Mouse (Mus musculus) adrenal gland, postnatal 14 days (tissue): ENCODE measurements at regions not wholly inside any gene's neighbourhood (a gene's known extent, or its start where the extent isn't known, plus 50 kb on each side); places are given as distances from the start of the nearest gene placed in this dataset.
A peak's percentile ranks its signal among the peaks of the same experiment; 100 is the strongest.

Experiments used
- DNase-seq: peaks from one replicate; pipeline ENCODE4 v3.0.0; 2021; ENCODE audit warnings: mixed read lengths

DNA sequence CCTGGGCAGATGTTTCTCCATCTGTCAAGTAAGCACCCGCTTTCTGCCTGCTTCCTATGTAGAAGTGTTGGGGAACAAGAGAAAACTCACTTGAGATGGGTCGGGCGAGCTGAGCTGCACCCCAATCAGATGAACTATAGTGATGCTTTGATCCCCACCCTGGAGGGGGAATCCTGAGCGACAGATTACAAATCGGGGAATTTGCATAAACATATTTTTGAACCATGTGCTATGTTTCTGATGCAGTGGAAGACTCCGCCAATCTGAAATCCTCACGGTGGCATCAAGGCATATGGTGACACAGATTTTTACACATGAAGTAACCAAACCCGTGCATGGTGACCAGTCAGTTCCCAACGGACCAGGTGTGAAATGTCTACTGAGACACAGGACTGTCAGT lies 231.4 kb upstream of the Chd6 start:
- no peak for DNase-seq

- no peak for DNase-seq
These were observed 230.6 kb upstream of the Chd6 start for GRCm38 (mm10) chr2:161339327-161340001.

DNA sequence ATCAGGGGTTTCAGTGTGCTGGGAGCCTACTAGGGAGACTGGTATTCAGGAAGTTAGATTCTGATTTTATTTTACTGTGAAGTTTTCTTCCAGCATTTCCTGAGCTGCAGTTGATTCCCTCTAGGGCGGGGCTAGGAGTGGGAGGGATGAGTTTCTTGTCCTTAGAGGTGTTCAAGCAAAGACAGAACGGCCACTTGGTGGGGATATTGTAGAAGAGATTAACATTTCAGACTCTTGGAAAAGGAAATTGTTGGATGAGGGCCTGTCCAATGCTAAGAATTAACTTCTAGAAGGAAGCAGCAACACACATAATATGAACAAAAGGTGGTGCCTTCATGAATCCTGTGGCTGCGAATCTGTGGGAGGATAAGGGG lies 230.1 kb upstream of the Chd6 start:
- no peak for DNase-seq

DNA sequence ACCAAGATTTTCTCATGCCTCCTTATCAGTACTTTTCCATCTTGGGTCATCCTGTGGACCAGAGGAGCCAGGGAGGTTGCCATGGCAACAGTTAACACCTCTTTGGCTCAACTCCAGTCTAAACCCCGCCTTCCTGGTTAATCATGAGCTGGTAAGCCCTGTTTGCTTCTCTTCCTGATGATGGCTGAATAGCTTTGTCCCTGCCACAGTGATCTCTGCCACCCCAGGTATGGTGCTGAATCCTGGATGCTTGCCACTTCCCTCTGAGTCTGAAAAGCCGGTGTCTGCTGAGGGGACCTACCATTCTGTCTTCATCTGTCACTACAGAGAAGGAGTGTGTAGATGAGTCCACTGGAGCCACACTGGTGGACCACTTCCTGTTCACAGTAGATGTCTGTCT lies 223.8 kb upstream of the Chd6 start:
- DNase-seq: no peak

DNA sequence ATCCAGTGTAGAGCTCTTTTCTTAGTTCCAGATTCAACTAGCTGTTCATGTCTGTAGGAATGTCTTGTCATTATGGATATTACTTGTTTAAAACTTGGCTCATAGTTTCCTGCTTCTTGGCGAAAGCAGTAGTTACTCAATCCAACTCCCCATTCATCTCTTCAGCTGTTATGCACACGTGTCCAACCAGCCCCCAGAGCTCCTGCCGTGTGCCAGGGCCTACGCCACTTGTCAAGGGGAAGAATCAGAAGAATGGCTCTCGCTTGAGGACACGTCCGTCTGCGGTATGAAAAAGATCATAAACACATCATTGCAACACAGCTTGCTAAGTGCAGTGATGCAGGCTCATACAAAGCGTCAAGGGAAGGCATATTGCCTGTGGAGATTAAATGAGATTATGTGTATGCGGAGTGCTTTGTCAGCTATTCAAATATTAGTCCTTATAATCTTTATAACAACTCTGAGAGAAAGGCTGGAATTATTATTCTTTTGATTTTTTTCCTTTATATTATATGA lies 223.0 kb upstream of the Chd6 start:
- DNase-seq: no peak

DNA sequence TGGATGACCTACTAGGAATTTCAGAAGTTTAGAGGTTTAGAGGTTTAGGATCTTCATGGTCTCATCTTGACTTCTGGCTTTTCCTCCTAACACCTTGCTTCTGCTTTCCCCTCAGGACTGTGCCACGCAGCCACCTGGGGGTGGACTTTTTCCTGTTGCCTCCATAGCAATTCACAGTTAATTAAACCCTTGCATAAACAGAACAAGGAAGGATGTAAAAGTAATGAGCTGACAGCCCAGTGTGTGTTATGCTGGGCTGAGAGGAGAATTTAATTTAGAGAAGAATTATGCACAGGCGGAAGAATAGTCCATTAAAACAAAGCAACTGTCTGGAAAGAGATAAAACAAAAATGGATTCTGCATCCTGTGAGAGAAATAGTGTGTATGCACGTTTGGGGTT lies 193.9 kb upstream of the Chd6 start:
- no peak for DNase-seq

DNA sequence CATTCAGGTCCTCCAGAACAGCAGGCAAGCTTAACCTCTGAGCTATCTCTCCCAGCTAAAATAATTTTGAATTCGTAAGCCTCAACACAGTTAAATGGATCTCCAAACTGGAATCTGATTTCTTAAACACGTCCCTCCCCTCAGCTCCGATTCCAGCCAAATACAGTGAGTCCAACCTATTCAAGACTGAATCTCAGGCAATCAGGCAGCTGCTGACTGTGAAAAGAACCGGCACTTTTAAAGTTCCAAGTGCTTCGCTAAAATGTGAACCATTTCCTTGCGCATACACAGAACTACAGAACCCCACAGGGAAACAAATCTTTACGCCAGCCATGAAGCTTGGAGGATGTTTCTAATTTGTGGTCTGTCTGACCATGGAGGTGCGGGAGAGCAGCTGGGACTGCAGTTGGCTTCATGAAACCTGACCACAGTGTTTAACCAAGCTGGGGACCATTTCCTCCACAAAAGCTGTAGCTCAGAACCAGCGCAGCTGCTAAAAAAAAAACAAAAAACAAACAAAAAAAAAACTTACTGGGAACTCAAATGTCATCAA lies 160.1 kb upstream of the Chd6 start:
- DNase-seq: no peak

DNA sequence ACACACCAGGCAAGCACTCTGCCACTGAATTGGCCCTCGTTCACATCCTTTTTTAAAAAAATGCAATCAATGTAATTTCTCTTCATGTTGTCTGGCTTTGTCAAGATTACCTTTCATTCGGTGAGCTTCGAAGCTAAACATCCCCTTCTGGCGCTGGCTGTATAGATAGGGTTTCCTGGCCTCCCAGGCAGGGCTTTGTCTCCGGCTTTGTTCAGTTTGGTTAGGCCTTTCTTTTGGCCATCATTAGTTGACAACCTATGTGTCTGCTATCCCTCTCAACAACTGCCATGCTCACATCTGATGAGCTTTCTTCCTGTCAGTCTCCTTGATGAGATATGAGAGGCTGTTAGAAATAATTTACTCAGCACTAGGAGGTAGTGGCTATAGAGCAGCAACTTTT lies 157.6 kb upstream of the Chd6 start:
- DNase-seq: no peak

DNA sequence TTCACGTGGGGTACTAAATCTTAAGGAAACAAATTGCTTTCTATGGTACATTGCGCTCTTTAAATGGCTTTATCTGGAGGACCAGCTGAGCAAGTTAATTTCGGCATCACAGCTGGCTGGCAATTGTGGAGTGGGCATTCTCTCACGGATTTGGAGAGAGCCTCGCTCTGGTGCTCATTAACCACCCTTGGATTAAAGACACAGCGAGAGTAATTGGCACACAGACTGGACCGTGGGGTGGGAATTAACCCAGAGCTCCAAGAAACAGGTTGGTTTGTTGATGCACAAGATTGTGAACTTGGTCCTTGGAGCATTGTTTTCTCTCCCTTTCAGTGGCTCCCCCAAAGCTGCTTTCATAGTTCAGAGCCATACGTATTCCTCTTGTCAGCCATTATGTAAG lies 156.3 kb upstream of the Chd6 start:
- DNase-seq: no peak

DNA sequence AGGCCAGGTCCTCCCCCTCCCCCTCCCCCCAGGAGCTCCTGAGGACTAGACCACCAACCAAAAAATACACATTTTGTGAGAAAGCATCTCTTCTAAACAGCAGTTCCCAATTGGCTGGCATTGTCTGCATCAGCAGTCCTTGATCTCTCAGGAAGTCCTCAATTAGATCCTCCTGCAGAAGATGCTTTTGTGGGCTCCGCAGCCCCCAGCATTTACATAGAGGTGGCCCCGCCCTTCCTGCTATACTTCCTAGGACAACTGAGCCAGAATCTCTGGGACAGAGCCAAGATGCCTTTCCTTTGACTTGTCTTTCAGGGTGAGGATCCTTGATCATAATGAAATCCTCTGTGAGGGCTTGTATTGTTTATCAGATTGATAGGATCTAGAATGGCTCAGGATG lies 143.9 kb upstream of the Chd6 start:
- no peak for DNase-seq

GRCm38 (mm10) chr2:161241665-161242064 lies 132.8 kb upstream of the Chd6 start:
- no peak for DNase-seq

DNA sequence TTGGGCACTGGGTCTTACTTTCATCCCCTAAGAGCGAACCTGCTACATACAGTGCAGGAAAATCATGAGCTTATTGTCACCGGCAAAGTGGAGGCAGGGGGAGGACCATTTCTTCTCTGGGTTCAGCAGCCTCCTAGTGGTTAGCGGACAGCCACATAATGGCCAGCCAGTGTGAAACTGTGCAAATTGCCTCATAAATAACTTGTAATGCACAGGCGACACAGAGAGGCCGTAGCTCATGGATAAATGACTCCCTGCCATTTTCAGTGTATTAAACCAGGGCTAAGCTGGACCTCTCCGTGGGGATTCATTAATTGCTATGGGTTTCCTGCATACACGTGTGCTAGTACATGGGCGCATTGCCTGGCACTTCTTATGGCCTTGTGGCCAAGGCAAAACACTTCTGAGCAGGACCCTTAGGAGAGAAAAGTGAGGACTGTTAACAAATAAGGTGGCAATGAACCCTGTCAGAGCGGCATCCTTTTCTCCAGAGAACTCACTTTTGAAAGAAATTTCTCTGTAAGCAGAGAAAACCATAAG lies 128.5 kb upstream of the Chd6 start:
- no peak for DNase-seq

DNA sequence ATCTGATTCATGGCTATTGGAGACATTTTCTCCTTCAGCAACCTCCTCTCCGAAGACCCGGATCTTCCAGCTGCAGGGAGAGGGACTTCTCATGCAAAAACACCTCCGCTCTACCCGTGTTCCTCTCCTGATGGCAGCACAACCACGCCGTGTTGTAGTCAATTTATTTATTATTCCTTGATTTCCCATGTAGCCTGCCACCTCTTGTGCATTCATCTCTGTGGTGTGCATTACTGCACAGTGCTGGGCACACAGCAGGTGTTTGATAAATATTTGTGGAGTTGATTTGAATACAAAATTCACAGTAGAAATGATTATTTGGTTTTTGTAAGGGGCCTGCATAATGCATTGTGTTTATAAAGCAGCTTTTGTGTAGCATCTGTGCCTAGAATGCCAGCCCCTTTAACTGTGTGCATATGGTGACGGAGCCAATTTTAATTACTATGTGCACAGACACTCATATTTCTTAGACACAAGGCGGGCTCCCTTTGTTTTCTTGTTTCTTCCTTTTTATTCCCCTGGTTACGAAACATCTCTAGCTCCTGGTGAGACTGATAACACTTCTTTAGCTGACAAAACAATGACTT lies 124.4 kb upstream of the Chd6 start:
- no peak for DNase-seq

DNA sequence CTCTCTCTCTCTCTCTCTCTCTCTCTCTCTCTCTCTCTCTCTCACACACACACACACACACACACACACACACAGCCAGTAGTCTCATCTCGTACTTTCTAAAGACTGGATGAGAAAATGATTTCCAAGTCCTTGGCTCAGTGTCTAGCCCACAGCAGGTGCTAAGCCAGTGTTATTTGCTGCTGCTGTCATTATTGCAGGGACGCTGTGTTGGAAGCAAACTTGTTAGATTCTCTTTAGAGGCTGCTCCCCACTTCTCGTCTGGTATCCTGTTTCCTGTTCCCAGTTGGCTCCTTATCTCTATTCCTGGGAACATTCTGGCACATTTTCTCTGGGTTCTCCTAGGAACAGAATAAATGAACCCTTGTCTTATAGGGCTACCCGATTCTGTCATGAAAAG lies 122.5 kb upstream of the Chd6 start:
- DNase-seq: no peak

DNA sequence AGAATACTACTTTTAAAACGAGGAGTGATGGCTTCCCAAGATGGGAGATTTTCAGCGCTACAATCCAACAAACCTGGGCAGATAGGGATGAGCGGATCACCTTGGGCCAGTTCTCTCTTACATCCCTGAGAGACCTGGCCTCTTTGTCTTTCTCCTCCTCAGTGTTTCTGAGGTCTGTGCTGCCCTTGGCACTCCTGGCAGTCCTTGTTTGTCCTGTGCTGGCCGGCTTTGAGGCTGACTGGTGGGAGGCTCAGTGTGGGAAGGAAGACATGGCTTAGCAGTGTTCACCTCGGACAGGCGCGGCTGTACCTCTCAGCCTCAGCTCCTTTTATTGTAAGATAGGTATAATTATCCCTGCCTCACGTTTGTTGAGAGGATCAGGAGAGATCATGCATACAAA lies 106.9 kb upstream of the Chd6 start:
- no peak for DNase-seq

GRCm38 (mm10) chr2:161214681-161215458 lies 106.0 kb upstream of the Chd6 start:
- DNase-seq: peak; percentile 81

- no peak for DNase-seq
These were observed 103.5 kb upstream of the Chd6 start for GRCm38 (mm10) chr2:161212322-161212882.

- DNase-seq: no peak
These were observed 88.0 kb upstream of the Chd6 start for GRCm38 (mm10) chr2:161196713-161197372.

- no peak for DNase-seq
These were observed 78.6 kb upstream of the Chd6 start for GRCm38 (mm10) chr2:161187516-161187915.

DNA sequence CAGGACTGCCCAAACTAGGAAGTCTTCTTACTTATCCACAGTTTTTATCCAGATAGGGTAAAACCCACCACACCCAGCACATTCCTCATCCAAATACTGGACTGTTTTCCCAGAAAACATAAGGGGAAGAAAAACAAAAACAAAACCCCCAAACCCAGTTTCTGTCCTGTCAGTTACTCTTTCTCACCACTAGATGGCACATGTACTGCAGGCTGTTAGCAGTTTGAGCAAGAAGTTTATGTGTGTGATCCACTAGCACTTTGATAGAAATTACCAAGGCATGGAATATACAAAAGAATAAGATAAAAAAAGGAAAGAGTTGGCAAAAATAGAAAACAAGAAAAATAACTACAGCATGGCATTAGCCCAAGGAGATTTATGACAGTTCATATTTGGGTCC lies 76.2 kb upstream of the Chd6 start:
- no peak for DNase-seq

- peak; percentile 83 for DNase-seq
These were observed 68.6 kb upstream of the Chd6 start for GRCm38 (mm10) chr2:161177355-161178021.

DNA sequence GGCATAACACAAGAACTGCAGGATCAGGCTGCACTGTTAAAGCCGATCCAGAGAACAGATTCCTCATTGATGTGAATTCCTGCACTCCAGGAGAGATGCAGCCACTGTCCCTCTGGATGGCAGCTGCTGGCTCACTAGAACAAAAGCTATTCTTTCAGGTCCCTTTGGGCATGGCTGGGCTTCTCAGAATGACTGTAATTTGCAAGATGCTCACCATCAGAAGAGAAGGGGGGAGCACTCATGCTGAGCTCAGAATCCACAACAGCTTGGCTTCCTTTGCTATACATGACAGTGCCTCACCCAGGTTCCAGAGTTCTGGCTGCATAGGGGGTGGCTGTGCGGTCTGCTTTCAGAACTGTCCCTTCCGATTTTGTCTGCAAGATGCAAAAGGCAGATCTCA lies 57.8 kb upstream of the Chd6 start:
- DNase-seq: no peak
